Mouse (Mus musculus): ENCODE data around the gene Crtc1. TPM values are rescaled to one million over a fixed set of nuclear protein-coding genes. Genes with fewer than 3 reads are reported as not detected.

The Crtc1 gene
- polyA plus RNA-seq, 1 experiment from 2014 or later = 26.7 TPM

DNA sequence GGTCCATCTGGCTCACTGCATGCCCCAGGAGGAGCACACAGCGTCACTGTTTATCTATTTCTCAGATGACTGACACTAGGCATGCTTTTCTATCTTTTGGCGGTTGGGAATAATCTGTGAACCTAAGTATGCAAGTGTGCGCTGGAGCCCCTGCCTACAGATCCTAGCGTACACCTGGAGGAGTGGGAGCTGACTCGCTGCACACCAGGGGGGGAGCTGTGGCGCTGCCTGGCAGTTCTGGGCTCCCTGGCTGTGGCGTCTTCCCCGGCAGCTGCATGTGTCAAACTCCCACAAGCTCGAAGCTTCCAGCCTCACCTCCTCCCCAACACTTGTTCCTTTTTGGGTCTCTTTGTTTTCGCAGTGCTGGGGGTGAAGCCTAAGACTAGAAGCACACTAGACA, 21.5 kb downstream of the Crtc1 start:
- peaks cover 53% of the 10 kb centered on the region for H3K4me1 ChIP-seq

DNA sequence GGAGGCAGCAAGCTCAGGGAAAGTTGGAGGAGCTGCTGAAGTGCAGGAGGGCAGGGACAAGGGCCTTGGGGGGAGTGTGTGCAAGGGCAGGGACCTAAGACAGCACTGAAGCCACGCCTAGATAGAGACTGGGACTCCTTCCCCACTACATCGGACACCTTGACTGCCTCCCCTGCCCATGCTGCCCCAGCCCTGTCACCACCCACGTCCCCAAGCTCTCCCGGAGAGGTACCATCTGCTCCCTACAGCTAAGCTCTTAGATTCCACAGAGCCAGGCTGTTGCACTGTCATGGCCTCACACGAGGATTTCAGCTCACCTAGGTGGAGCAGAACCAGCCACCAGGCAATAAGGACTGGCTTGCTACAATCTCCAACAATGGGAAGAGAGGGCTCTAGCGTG, 22.4 kb downstream of the Crtc1 start:
- WGBS = 57% methylated on average over 6 of the region's 6 CpGs
- ATAC-seq (ENCODE audit: low FRiP score, low read depth) = no peak
- Histone ChIP-seq H3K27ac (no peak overlapping the region), H3K27me3 (no peaks in the 10 kb centered on the region), H3K36me3 (peaks cover 7% of the 10 kb centered on the region), H3K4me1 (peaks cover 53% of the 10 kb centered on the region), H3K9ac (0 out of 2 replicates have a peak overlapping the region, but pooled peaks have one; percentile 37), H3K9me3 (no peaks in the 10 kb centered on the region), H3K4me2 (replicated peaks) (no peak overlapping the region), H3K4me3 (no peak overlapping the region)

More for the DNA sequence above, 21.5 kb downstream of the Crtc1 start:
- Histone ChIP-seq H3K27ac (peak overlapping the region; percentile 58; the same call in 1 of the 2 replicates), H3K9me3 (no peaks in the 10 kb centered on the region), H3K27me3 (no peaks in the 10 kb centered on the region), H3K4me2 (replicated peaks) (no peak overlapping the region), H3K4me3 (no peak overlapping the region), H3K9ac (peak overlapping the region; percentile 10; the same call in 1 of the 2 replicates), H3K36me3 (peaks cover 7% of the 10 kb centered on the region)
- ATAC-seq (ENCODE audit: low FRiP score, low read depth) = no peak
- WGBS = 38% methylated on average over 10 of the region's 10 CpGs

DNA sequence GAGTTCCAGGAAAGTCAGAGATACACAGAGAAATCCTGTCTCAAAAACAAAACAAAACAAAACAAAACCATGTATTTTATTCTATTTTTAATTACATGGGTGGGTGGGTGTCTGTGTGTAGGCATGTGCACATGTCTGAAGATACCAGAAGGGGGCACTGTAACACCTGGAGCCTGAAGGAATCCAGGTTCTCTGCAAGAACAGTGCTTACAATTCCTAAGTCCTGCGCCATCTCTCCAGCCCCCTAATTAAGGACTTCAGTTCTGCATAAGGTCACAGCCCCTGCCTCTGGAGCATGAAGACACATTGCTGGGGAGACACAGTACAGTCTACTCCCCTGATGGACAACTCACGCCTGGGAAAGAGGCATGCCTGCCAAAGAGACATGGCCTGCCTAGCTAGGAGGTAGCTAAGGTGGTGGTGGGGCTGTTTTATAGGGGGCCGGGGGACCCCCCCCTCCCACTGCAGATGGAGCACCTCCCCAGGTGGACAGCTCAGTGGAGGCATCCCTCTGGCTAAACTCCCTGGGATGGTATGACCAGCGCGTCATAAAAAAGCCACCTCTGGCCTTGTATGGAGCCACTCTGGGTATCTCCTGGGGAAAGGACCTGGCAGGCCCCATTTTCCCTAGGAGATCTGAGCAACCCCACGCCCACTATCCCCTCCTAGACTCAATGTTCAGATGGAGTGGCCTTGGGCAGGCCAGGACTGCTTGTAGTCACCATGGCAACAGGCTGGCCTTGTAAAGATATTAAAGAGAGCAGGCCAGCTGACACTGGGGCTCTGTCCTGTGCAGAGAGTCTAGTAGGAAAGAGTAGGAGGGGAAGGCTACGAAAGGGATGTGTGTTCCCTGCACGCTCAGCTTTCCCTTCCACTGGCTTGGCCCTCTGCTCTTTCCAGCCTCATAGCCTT, 23.6 kb downstream of the Crtc1 start:
- H3K4me2 ChIP-seq (replicated peaks) = 0 out of 2 replicates have a peak overlapping the region, but pooled peaks have one; percentile 2
- H3K27ac ChIP-seq = peak overlapping the region; percentile 56
- peak; percentile 52; the same call in 1 of the 2 replicates for ATAC-seq (ENCODE audit: low FRiP score, low read depth)
- H3K36me3 ChIP-seq = peaks cover 7% of the 10 kb centered on the region
- no peaks in the 10 kb centered on the region for H3K9me3 ChIP-seq
- no peak overlapping the region for H3K4me3 ChIP-seq
- H3K4me1 ChIP-seq = peaks cover 62% of the 10 kb centered on the region
- 49% methylated on average over 8 of the region's 8 CpGs for WGBS
- H3K27me3 ChIP-seq = no peaks in the 10 kb centered on the region
- no peak overlapping the region for H3K9ac ChIP-seq

DNA sequence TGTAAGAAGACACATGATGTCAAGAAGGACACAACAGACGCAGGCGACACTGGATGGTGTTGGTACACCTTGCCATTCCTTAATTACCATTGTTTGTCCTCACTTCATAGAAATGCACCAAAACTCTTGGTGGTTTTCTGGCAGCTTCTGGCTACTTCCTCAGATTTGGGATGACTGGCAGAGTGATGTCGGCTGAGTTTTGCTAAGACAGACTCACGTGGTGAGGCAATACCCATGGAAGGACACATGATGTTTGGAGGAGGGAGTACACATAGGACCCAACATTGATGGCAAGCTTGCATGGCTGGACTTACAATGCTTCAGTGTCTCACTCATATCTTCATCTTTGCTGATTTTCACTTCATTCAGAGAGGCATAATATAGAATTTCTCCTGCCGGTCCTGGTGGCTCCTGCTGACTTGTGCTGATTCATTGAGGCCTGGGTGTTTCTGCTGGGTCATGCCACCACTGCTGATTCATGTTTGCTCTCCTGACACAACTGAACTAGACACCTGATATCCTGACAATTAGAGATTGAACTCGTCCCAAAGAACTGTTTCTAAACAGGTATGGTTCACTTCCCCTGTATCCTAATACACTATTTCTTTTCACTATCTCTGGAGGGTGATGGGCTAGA, 25.0 kb downstream of the Crtc1 start:
- no peak overlapping the region for H3K4me3 ChIP-seq
- H3K4me1 ChIP-seq = peaks cover 59% of the 10 kb centered on the region
- ATAC-seq (ENCODE audit: low FRiP score, low read depth) = no peak
- H3K27me3 ChIP-seq = no peaks in the 10 kb centered on the region
- H3K27ac ChIP-seq = no peak overlapping the region
- H3K9ac ChIP-seq = no peak overlapping the region
- WGBS = 90% methylated on average over 6 of the region's 6 CpGs
- peaks cover 7% of the 10 kb centered on the region for H3K36me3 ChIP-seq
- no peaks in the 10 kb centered on the region for H3K9me3 ChIP-seq
- no peak overlapping the region for H3K4me2 ChIP-seq (replicated peaks)

- ATAC-seq (ENCODE audit: low FRiP score, low read depth) = no peak
- peak overlapping the region; percentile 3; the same call in 1 of the 2 replicates for H3K9ac ChIP-seq
- WGBS = 92% methylated on average over 5 of the region's 5 CpGs
- peaks cover 61% of the 10 kb centered on the region for H3K4me1 ChIP-seq
- no peaks in the 10 kb centered on the region for H3K9me3 ChIP-seq
- no peaks in the 10 kb centered on the region for H3K27me3 ChIP-seq
- no peak overlapping the region for H3K4me3 ChIP-seq
- peak overlapping the region; percentile 83; the same call in 1 of the 2 replicates for H3K27ac ChIP-seq
- H3K4me2 ChIP-seq (replicated peaks) = no peak overlapping the region
- H3K36me3 ChIP-seq = peaks cover 7% of the 10 kb centered on the region
Measured at GRCm38 (mm10) chr8:70410281-70410680, 29.1 kb downstream of the Crtc1 start.

DNA sequence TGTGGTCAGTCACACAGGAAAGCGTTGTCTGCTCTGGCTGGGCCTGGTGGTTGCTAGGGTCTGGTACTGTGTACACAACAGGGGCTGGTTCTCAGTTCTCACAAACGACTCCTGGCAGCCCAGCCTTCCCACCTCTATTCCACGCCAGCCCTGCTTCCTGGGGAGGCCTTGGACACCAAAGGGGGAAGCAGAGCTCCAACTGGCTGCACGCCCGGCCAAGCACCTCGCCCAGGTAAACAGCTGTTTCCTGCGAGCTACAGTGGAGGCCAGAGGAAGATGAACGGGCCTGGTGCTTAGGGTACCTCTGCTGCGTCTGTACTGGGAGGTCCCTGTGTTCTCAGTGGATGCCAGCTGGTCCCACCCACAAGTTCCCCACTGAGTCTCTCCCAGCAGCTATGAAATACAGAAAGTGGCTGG, 29.9 kb downstream of the Crtc1 start:
- WGBS = 51% methylated on average over 9 of the region's 9 CpGs
- Histone ChIP-seq H3K4me3 (no peak overlapping the region), H3K4me1 (peaks cover 62% of the 10 kb centered on the region), H3K9ac (peak overlapping the region; percentile 25; the same call in 1 of the 2 replicates), H3K9me3 (0 out of 2 replicates have a peak, but pooled peaks cover 1% of the 10 kb centered on the region), H3K27me3 (no peaks in the 10 kb centered on the region), H3K36me3 (peaks cover 12% of the 10 kb centered on the region), H3K4me2 (replicated peaks) (peak overlapping the region; percentile 21; the same call in 1 of the 2 replicates), H3K27ac (peak overlapping the region; percentile 83; the same call in 1 of the 2 replicates)
- ATAC-seq (ENCODE audit: low FRiP score, low read depth) = peak; percentile 45; the same call in 1 of the 2 replicates

DNA sequence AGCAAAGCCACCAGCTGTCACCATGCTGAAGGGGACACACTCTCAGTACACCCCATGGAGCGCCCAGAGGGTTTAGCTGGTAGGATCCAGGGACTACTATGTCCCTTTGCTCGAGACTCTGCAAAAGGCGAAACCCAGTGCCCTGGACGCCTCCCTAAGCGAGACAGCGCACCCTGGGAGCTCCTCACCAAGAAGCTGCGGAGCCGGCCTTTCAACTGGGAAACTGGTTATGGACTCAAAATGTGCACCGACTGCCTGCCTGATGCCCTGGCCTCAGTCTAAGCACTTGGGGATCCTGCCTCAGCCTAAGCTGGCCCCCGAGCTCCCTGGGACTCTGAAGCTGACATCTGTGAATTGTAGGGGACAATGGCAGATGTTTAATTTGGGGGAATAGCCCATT, 30.4 kb downstream of the Crtc1 start:
- H3K36me3 ChIP-seq = peaks cover 12% of the 10 kb centered on the region
- H3K9me3 ChIP-seq = 0 out of 2 replicates have a peak, but pooled peaks cover 4% of the 10 kb centered on the region
- no peak overlapping the region for H3K9ac ChIP-seq
- WGBS = 77% methylated on average over 10 of the region's 10 CpGs
- ATAC-seq (ENCODE audit: low FRiP score, low read depth) = no peak
- peak overlapping the region; percentile 21; the same call in 1 of the 2 replicates for H3K4me2 ChIP-seq (replicated peaks)
- peaks cover 62% of the 10 kb centered on the region for H3K4me1 ChIP-seq
- H3K27ac ChIP-seq = peak overlapping the region; percentile 83
- no peaks in the 10 kb centered on the region for H3K27me3 ChIP-seq
- H3K4me3 ChIP-seq = no peak overlapping the region

- Histone ChIP-seq H3K9me3 (0 out of 2 replicates have a peak, but pooled peaks cover 4% of the 10 kb centered on the region), H3K36me3 (peaks cover 15% of the 10 kb centered on the region), H3K4me1 (peaks cover 62% of the 10 kb centered on the region), H3K4me3 (no peak overlapping the region), H3K9ac (0 out of 2 replicates have a peak overlapping the region, but pooled peaks have one; percentile 35), H3K27ac (peak overlapping the region; percentile 83), H3K27me3 (no peaks in the 10 kb centered on the region), H3K4me2 (replicated peaks) (0 out of 2 replicates have a peak overlapping the region, but pooled peaks have one; percentile 21)
- WGBS = 56% methylated on average over 6 of the region's 6 CpGs
- peak; percentile 49; the same call in 1 of the 2 replicates for ATAC-seq (ENCODE audit: low FRiP score, low read depth)
Measured at GRCm38 (mm10) chr8:70408301-70408700, 31.1 kb downstream of the Crtc1 start.

- ATAC-seq (ENCODE audit: low FRiP score, low read depth) = peak; percentile 18; the same call in 1 of the 2 replicates
- Histone ChIP-seq H3K9ac (peak overlapping the region; percentile 48), H3K27ac (peak overlapping the region; percentile 22; the same call in 1 of the 2 replicates), H3K36me3 (peaks cover 29% of the 10 kb centered on the region), H3K27me3 (no peaks in the 10 kb centered on the region), H3K9me3 (0 out of 2 replicates have a peak, but pooled peaks cover 4% of the 10 kb centered on the region), H3K4me2 (replicated peaks) (no peak overlapping the region), H3K4me1 (peaks cover 60% of the 10 kb centered on the region), H3K4me3 (no peak overlapping the region)
- WGBS = 59% methylated on average over 11 of the region's 11 CpGs
Measured at GRCm38 (mm10) chr8:70406427-70407069, 32.8 kb downstream of the Crtc1 start.

GRCm38 (mm10) chr8:70405189-70405588, 34.2 kb downstream of the Crtc1 start:
- Histone ChIP-seq H3K9me3 (0 out of 2 replicates have a peak, but pooled peaks cover 4% of the 10 kb centered on the region), H3K4me1 (peaks cover 48% of the 10 kb centered on the region), H3K4me3 (no peak overlapping the region), H3K4me2 (replicated peaks) (no peak overlapping the region), H3K27ac (no peak overlapping the region), H3K27me3 (no peaks in the 10 kb centered on the region), H3K36me3 (peaks cover 35% of the 10 kb centered on the region), H3K9ac (no peak overlapping the region; the same call in 1 of the 2 replicates)
- ATAC-seq (ENCODE audit: low FRiP score, low read depth) = no peak
- 46% methylated on average over 7 of the region's 7 CpGs for WGBS

DNA sequence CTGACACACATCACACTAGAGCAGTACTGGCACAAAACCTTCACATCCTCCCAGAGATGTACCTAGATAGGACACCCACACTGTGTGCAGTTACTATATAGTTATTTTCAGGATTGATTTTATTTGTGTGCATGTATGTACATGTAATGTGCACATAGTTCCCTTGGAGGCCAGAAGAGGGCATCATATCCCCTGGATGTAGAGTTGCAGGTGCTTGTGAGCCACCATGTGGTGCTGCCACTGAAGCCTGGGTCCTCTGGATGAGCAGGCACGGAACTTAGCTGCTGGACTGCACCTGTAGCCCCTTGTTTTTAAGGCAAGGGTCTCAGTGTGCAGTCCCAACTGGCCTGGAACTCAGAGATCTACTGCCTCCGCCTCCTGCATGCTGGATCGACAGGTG, 35.2 kb downstream of the Crtc1 start:
- WGBS = 92% methylated on average over 3 of the region's 3 CpGs
- no peak overlapping the region for H3K4me2 ChIP-seq (replicated peaks)

More for the DNA sequence above, 35.2 kb downstream of the Crtc1 start:
- no peak overlapping the region for H3K27ac ChIP-seq
- H3K9me3 ChIP-seq = 0 out of 2 replicates have a peak, but pooled peaks cover 4% of the 10 kb centered on the region
- no peak overlapping the region for H3K4me3 ChIP-seq
- peaks cover 40% of the 10 kb centered on the region for H3K4me1 ChIP-seq
- H3K27me3 ChIP-seq = no peaks in the 10 kb centered on the region
- peaks cover 42% of the 10 kb centered on the region for H3K36me3 ChIP-seq
- no peak overlapping the region for H3K9ac ChIP-seq
- no peak for ATAC-seq (ENCODE audit: low FRiP score, low read depth)

Measured in limb, embryonic 13.5 days (tissue).